Mouse (Mus musculus): ENCODE data around the gene Scfd2. TPM values are rescaled to one million over a fixed set of nuclear protein-coding genes. Genes with fewer than 3 reads are reported as not detected.
A peak's percentile ranks its signal among the peaks of the same experiment; 100 is the strongest.

Gene Scfd2
- polyA plus RNA-seq, 1 experiment from 2014 or later, result 7.3 TPM

GRCm38 (mm10) chr5:74314501-74314900 is 217.1 kb downstream of the Scfd2 start:
- Histone ChIP-seq H3K4me1 (ENCODE audit: insufficient read depth) (peaks cover 5% of the 10 kb centered on the region; the same call in 1 of the 2 replicates), H3K4me2 (ENCODE audit: low read depth, low read length) (no peak overlapping the region), H3K27me3 (ENCODE audit: insufficient read depth, low read length) (no peaks in the 10 kb centered on the region), H3K36me3 (replicated peaks; ENCODE audit: insufficient read depth, low read length) (no peaks in the 10 kb centered on the region), H3K27ac (ENCODE audit: low read depth) (no peak overlapping the region), H3K9me3 (ENCODE audit: low read length) (no peaks in the 10 kb centered on the region), H3K4me3 (ENCODE audit: low read depth, low read length) (no peak overlapping the region), H3K9ac (replicated peaks) (no peak overlapping the region)
- TF ChIP-seq CTCF (IDR thresholded peaks at IDR 0.05; ENCODE audit: low read depth) (no peak), EP300 (IDR thresholded peaks at IDR 0.05; ENCODE audit: low read depth) (no peak)
- no peak for DNase-seq
- ATAC-seq, result no peak
- 79% methylated on average over 6 of the region's 6 CpGs for WGBS (ENCODE audit: insufficient replicate concordance)

- Histone ChIP-seq H3K36me3 (replicated peaks; ENCODE audit: insufficient read depth, low read length) (no peaks in the 10 kb centered on the region), H3K9me3 (ENCODE audit: low read length) (no peaks in the 10 kb centered on the region), H3K4me3 (ENCODE audit: low read depth, low read length) (no peak overlapping the region), H3K27me3 (ENCODE audit: insufficient read depth, low read length) (no peaks in the 10 kb centered on the region), H3K9ac (replicated peaks) (no peak overlapping the region), H3K4me1 (ENCODE audit: insufficient read depth) (peaks cover 5% of the 10 kb centered on the region; the same call in 1 of the 2 replicates), H3K27ac (ENCODE audit: low read depth) (no peak overlapping the region), H3K4me2 (ENCODE audit: low read depth, low read length) (no peak overlapping the region)
- WGBS (ENCODE audit: insufficient replicate concordance), result 87% methylated on average over 7 of the region's 7 CpGs
- no peak for ATAC-seq
- TF ChIP-seq CTCF (IDR thresholded peaks at IDR 0.05; ENCODE audit: low read depth), result no peak
- no peak for DNase-seq
Measured at GRCm38 (mm10) chr5:74313542-74313941, 218.0 kb downstream of the Scfd2 start.

GRCm38 (mm10) chr5:74311865-74312264 is 219.7 kb downstream of the Scfd2 start:
- WGBS (ENCODE audit: insufficient replicate concordance), result 67% methylated on average over 6 of the region's 6 CpGs
- Histone ChIP-seq H3K9ac (replicated peaks) (no peak overlapping the region), H3K4me3 (ENCODE audit: low read depth, low read length) (no peak overlapping the region), H3K4me1 (ENCODE audit: insufficient read depth) (peaks cover under 1% of the 10 kb centered on the region; the same call in 1 of the 2 replicates), H3K27me3 (ENCODE audit: insufficient read depth, low read length) (no peaks in the 10 kb centered on the region), H3K4me2 (ENCODE audit: low read depth, low read length) (no peak overlapping the region), H3K27ac (ENCODE audit: low read depth) (no peak overlapping the region), H3K9me3 (ENCODE audit: low read length) (no peaks in the 10 kb centered on the region), H3K36me3 (replicated peaks; ENCODE audit: insufficient read depth, low read length) (no peaks in the 10 kb centered on the region)
- DNase-seq (no peak), ATAC-seq (no peak)
- TF ChIP-seq EP300 (IDR thresholded peaks at IDR 0.05; ENCODE audit: low read depth) (no peak), CTCF (IDR thresholded peaks at IDR 0.05; ENCODE audit: low read depth) (no peak)

GRCm38 (mm10) chr5:74311200-74311825 is 220.2 kb downstream of the Scfd2 start:
- peak; percentile 82 for TF ChIP-seq CTCF (IDR thresholded peaks at IDR 0.05; ENCODE audit: low read depth)
- TF ChIP-seq EP300 (IDR thresholded peaks at IDR 0.05; ENCODE audit: low read depth), result no peak
- DNase-seq, result peak; percentile 37
- Histone ChIP-seq H3K4me3 (ENCODE audit: low read depth, low read length) (no peak overlapping the region), H3K4me1 (ENCODE audit: insufficient read depth) (no peaks in the 10 kb centered on the region), H3K27me3 (ENCODE audit: insufficient read depth, low read length) (no peaks in the 10 kb centered on the region), H3K4me2 (ENCODE audit: low read depth, low read length) (no peak overlapping the region), H3K36me3 (replicated peaks; ENCODE audit: insufficient read depth, low read length) (no peaks in the 10 kb centered on the region), H3K9me3 (ENCODE audit: low read length) (no peaks in the 10 kb centered on the region), H3K9ac (replicated peaks) (no peak overlapping the region), H3K27ac (ENCODE audit: low read depth) (no peak overlapping the region)
- no peak for ATAC-seq
- whole genome bisulfite sequencing (ENCODE audit: insufficient replicate concordance), result 30% methylated on average over 6 of the region's 6 CpGs

GRCm38 (mm10) chr5:74310101-74310500 is 221.5 kb downstream of the Scfd2 start:
- no peak for TF ChIP-seq CTCF (IDR thresholded peaks at IDR 0.05; ENCODE audit: low read depth)
- no peak for TF ChIP-seq EP300 (IDR thresholded peaks at IDR 0.05; ENCODE audit: low read depth)
- WGBS (ENCODE audit: insufficient replicate concordance), result 78% methylated on average over 5 of the region's 5 CpGs
- Histone ChIP-seq H3K4me3 (ENCODE audit: low read depth, low read length) (no peak overlapping the region), H3K9ac (replicated peaks) (no peak overlapping the region), H3K4me2 (ENCODE audit: low read depth, low read length) (no peak overlapping the region), H3K27ac (ENCODE audit: low read depth) (no peak overlapping the region), H3K4me1 (ENCODE audit: insufficient read depth) (no peaks in the 10 kb centered on the region), H3K9me3 (ENCODE audit: low read length) (no peaks in the 10 kb centered on the region), H3K27me3 (ENCODE audit: insufficient read depth, low read length) (no peaks in the 10 kb centered on the region), H3K36me3 (replicated peaks; ENCODE audit: insufficient read depth, low read length) (no peaks in the 10 kb centered on the region)
- DNase-seq (no peak), ATAC-seq (no peak)

GRCm38 (mm10) chr5:74307242-74307641 is 224.3 kb downstream of the Scfd2 start:
- H3K4me3 ChIP-seq (ENCODE audit: low read depth, low read length), result no peak overlapping the region
- DNase-seq, result no peak

More at GRCm38 (mm10) chr5:74307242-74307641, 224.3 kb downstream of the Scfd2 start:
- WGBS (ENCODE audit: insufficient replicate concordance), result 79% methylated on average over 5 of the region's 5 CpGs
- no peak for TF ChIP-seq CTCF (IDR thresholded peaks at IDR 0.05; ENCODE audit: low read depth)
- no peak for TF ChIP-seq EP300 (IDR thresholded peaks at IDR 0.05; ENCODE audit: low read depth)
- Histone ChIP-seq H3K27me3 (ENCODE audit: insufficient read depth, low read length) (no peaks in the 10 kb centered on the region), H3K9ac (replicated peaks) (no peak overlapping the region), H3K4me1 (ENCODE audit: insufficient read depth) (no peaks in the 10 kb centered on the region), H3K4me2 (ENCODE audit: low read depth, low read length) (no peak overlapping the region), H3K36me3 (replicated peaks; ENCODE audit: insufficient read depth, low read length) (no peaks in the 10 kb centered on the region), H3K9me3 (ENCODE audit: low read length) (no peaks in the 10 kb centered on the region), H3K27ac (ENCODE audit: low read depth) (no peak overlapping the region)
- ATAC-seq, result no peak

Measured in liver, postnatal 0 days (tissue).